In the genomic region with DNA sequence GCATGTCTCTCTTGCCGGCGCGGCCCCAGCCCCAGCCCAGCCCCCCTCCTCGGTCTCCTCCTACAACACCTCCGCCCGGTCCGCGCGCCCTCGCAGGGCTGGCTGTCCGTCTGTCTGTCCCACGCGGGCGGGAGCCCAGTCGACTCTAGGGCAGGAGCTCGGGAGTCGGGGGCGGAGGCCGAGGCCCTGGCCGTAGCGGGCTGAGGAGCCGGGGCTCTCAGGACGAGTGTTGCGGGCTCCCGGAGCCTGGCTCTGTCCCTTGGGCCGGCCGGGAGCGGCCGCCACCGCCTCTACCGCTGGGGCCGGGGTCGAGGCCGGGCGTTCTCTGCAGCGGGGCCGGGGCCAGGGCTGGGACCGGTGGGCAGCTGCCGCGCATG, we compare ENCODE assay signal across 8 mouse cellular contexts.
DNase-seq lines count a peak whose midpoint lies in the region; ATAC-seq and TF ChIP-seq lines count a peak whose summit lies in the region.

No protein-coding gene starts in this region.

- H3K27me3 ChIP-seq in kidney, postnatal 0 days (ENCODE audit: insufficient read depth, low read length): peaks cover 10% of the 10 kb centered on the region; the same call in 1 of the 2 replicates
- peaks cover 41% of the 10 kb centered on the region for H3K27me3 ChIP-seq in midbrain, embryonic 13.5 days

- DNase-seq in right cerebral cortex, postnatal 10 days (ENCODE audit: low spot score in 2 of 2): peak; percentile 67 to 72
- no peak for DNase-seq in right cerebral cortex, adult 18-20 months
- DNase-seq in cerebellum, adult 8-10 months: peak; percentile 67
- peak; percentile 5 to 11 for DNase-seq in heart, adult 9 months (ENCODE audit: low spot score in 2 of 2)
- peak; percentile 32 for DNase-seq in kidney, postnatal 0 days (ENCODE audit: low spot score)
- no peak for DNase-seq in natural killer cell, adult 2 months (ENCODE audit: low spot score in 2 of 2)
- DNase-seq in layer of hippocampus, adult 9-10 months (ENCODE audit: low spot score): no peak

- H3K36me3 ChIP-seq in kidney, postnatal 0 days (ENCODE audit: insufficient read depth, low read length): no peaks in the 10 kb centered on the region
- H3K36me3 ChIP-seq in midbrain, embryonic 13.5 days: no peaks in the 10 kb centered on the region

- ATAC-seq in kidney, postnatal 0 days (replicated peaks; ENCODE audit: low FRiP score, low read depth): peak; percentile 19
- ATAC-seq in midbrain, embryonic 13.5 days: peak; percentile 34

- peaks cover 7% of the 10 kb centered on the region for H3K4me1 ChIP-seq in kidney, postnatal 0 days (replicated peaks; ENCODE audit: insufficient read depth, low read length)
- peaks cover 56% of the 10 kb centered on the region for H3K4me1 ChIP-seq in midbrain, embryonic 13.5 days (replicated peaks)

- peak overlapping the region; percentile 90 for H3K4me2 ChIP-seq in kidney, postnatal 0 days (ENCODE audit: low read length)
- H3K4me2 ChIP-seq in midbrain, embryonic 13.5 days (replicated peaks): peak overlapping the region; percentile 77

- H3K9me3 ChIP-seq in kidney, postnatal 0 days (replicated peaks; ENCODE audit: low read length): no peaks in the 10 kb centered on the region
- no peaks in the 10 kb centered on the region for H3K9me3 ChIP-seq in midbrain, embryonic 13.5 days

- H3K9ac ChIP-seq in kidney, postnatal 0 days (ENCODE audit: low read depth, low read length): peak overlapping the region; percentile 60
- H3K9ac ChIP-seq in midbrain, embryonic 13.5 days (replicated peaks): peak overlapping the region; percentile 95

- under 1% methylated on average over 40 of the region's 40 CpGs for WGBS in kidney, postnatal 0 days
- 0% methylated on average over 20 of the region's 40 CpGs for WGBS in midbrain, embryonic 13.5 days

- no peak overlapping the region for H3K27ac ChIP-seq in kidney, postnatal 0 days
- H3K27ac ChIP-seq in midbrain, embryonic 13.5 days: peak overlapping the region; percentile 93

- no peak for TF ChIP-seq CTCF in kidney, postnatal 0 days (IDR thresholded peaks at IDR 0.05; ENCODE audit: low read depth)

- peak overlapping the region; percentile 56 for H3K4me3 ChIP-seq in kidney, postnatal 0 days (replicated peaks; ENCODE audit: low read depth, low read length)
- peak overlapping the region; percentile 80 for H3K4me3 ChIP-seq in midbrain, embryonic 13.5 days (replicated peaks)

Comparison
In these comparisons a context has a peak if more than half of its experiments do, and no peak if none do; other contexts are left out.
1. DNase-seq: peak in right cerebral cortex, postnatal 10 days (2 of 2), cerebellum, adult 8-10 months (single experiment), heart, adult 9 months (2 of 2) and kidney, postnatal 0 days (single experiment); none in right cerebral cortex, adult 18-20 months (single experiment), natural killer cell, adult 2 months (0 of 2) and layer of hippocampus, adult 9-10 months (single experiment).